Comparison of ENCODE assay signal across 19 mouse cellular contexts in the genomic region with DNA sequence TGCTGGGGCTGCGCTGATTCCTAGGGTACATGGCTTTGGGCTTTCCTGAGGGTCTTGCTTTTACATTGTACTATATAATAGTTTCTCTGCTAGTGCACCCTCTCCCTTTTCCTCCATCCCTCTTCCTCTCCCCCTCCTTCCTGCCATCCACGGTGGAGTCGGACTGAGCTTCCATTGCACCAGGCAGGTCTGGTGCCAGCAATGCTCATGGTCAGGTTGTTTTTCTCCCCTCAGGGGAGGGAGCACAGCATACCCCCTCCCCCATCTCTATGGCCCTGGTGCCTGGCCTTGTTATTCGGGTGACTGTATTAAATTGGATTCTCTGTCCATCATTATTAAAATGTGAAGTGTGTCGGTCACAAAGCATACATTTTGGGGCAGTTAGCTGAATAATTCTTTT.
A peak's percentile ranks its signal among the peaks of the same experiment; 100 is the strongest.
DNase-seq lines count a peak whose midpoint lies in the region; ATAC-seq and TF ChIP-seq lines count a peak whose summit lies in the region.
"Had no signal": no experiment of that assay in that cellular context is flagged by ENCODE, and none has a peak within 500 bp of the region (broad histone marks: within the 10 kb centered on the region; RNA-seq: fewer than 3 reads in every experiment).

No protein-coding gene starts in this region.

- no peaks in the 10 kb centered on the region; the same call in 1 of the 2 replicates for H3K36me3 ChIP-seq in hindbrain, embryonic 12.5 days
- H3K36me3 ChIP-seq in hindbrain, postnatal 0 days (ENCODE audit: insufficient read depth, low read length), result no peaks in the 10 kb centered on the region
- H3K36me3 ChIP-seq in midbrain, embryonic 14.5 days (ENCODE audit: control insufficient read depth, insufficient read depth, low read length), result peaks cover 12% of the 10 kb centered on the region; the same call in 1 of the 2 replicates
- H3K36me3 ChIP-seq in midbrain, postnatal 0 days (ENCODE audit: insufficient read depth, low read length), result no peaks in the 10 kb centered on the region
- peaks cover 11% of the 10 kb centered on the region; the same call in 1 of the 2 replicates for H3K36me3 ChIP-seq in limb, embryonic 10.5 days
- H3K36me3 ChIP-seq: embryonic facial prominence, embryonic 13.5 days had no signal

- no peak overlapping the region for H3K4me2 ChIP-seq in hindbrain, embryonic 12.5 days (replicated peaks)
- H3K4me2 ChIP-seq in hindbrain, postnatal 0 days (ENCODE audit: low read depth, low read length), result no peak overlapping the region
- 0 out of 2 replicates have a peak overlapping the region, but pooled peaks have one; percentile 20 for H3K4me2 ChIP-seq in midbrain, embryonic 14.5 days (ENCODE audit: low read length)
- H3K4me2 ChIP-seq in midbrain, postnatal 0 days (ENCODE audit: low read depth, low read length, poor library complexity, severe bottlenecking), result no peak overlapping the region
- H3K4me2 ChIP-seq: embryonic facial prominence, embryonic 13.5 days; forebrain, embryonic 13.5 days; hindbrain, embryonic 14.5 days had no signal

- H3K9ac ChIP-seq in hindbrain, embryonic 12.5 days, result no peak overlapping the region
- no peak overlapping the region for H3K9ac ChIP-seq in hindbrain, postnatal 0 days (replicated peaks; ENCODE audit: low read length)
- no peak overlapping the region for H3K9ac ChIP-seq in midbrain, embryonic 14.5 days (replicated peaks; ENCODE audit: low read length)
- H3K9ac ChIP-seq in midbrain, postnatal 0 days (replicated peaks; ENCODE audit: low read length, poor library complexity, severe bottlenecking), result no peak overlapping the region
- H3K9ac ChIP-seq: embryonic facial prominence, embryonic 13.5 days; forebrain, embryonic 13.5 days; hindbrain, embryonic 14.5 days had no signal

- WGBS in hindbrain, embryonic 12.5 days, result 53% methylated on average over 5 of the region's 5 CpGs
- 37% methylated on average over 5 of the region's 5 CpGs for WGBS in hindbrain, postnatal 0 days
- 34% methylated on average over 5 of the region's 5 CpGs for WGBS in midbrain, embryonic 14.5 days
- 34% methylated on average over 5 of the region's 5 CpGs for WGBS in midbrain, postnatal 0 days
- 50% methylated on average over 5 of the region's 5 CpGs for WGBS in limb, embryonic 10.5 days

- peaks cover 48% of the 10 kb centered on the region for H3K4me1 ChIP-seq in hindbrain, embryonic 12.5 days
- H3K4me1 ChIP-seq in hindbrain, postnatal 0 days (ENCODE audit: insufficient read depth, low read length), result peaks cover 8% of the 10 kb centered on the region; the same call in 1 of the 2 replicates
- peaks cover 31% of the 10 kb centered on the region for H3K4me1 ChIP-seq in midbrain, embryonic 14.5 days (ENCODE audit: control insufficient read depth, insufficient read depth, low read length)
- peaks cover 20% of the 10 kb centered on the region for H3K4me1 ChIP-seq in midbrain, postnatal 0 days (ENCODE audit: insufficient read depth, low read length)
- H3K4me1 ChIP-seq in limb, embryonic 10.5 days, result peaks cover 76% of the 10 kb centered on the region

- no peaks in the 10 kb centered on the region for H3K9me3 ChIP-seq in hindbrain, embryonic 12.5 days (replicated peaks)
- H3K9me3 ChIP-seq in hindbrain, postnatal 0 days (ENCODE audit: low read length), result no peaks in the 10 kb centered on the region
- H3K9me3 ChIP-seq in midbrain, embryonic 14.5 days (ENCODE audit: control insufficient read depth, low read length), result no peaks in the 10 kb centered on the region
- no peaks in the 10 kb centered on the region for H3K9me3 ChIP-seq in midbrain, postnatal 0 days (ENCODE audit: low read length)
- no peaks in the 10 kb centered on the region for H3K9me3 ChIP-seq in limb, embryonic 10.5 days (replicated peaks)
- H3K9me3 ChIP-seq: embryonic facial prominence, embryonic 13.5 days; forebrain, embryonic 13.5 days; heart, embryonic 10.5 days had no signal

- TF ChIP-seq CTCF in hindbrain, postnatal 0 days (IDR thresholded peaks at IDR 0.05; ENCODE audit: low read depth), result no peak
- no peak for TF ChIP-seq CTCF in midbrain, postnatal 0 days (IDR thresholded peaks at IDR 0.05)

- H3K27ac ChIP-seq in hindbrain, embryonic 12.5 days, result peak overlapping the region; percentile 2; the same call in 1 of the 2 replicates
- H3K27ac ChIP-seq in hindbrain, postnatal 0 days, result no peak overlapping the region
- H3K27ac ChIP-seq in midbrain, embryonic 14.5 days (replicated peaks; ENCODE audit: low read depth, low read length), result peak overlapping the region; percentile 14; the same call in 1 of the 2 replicates
- no peak overlapping the region for H3K27ac ChIP-seq in midbrain, postnatal 0 days (ENCODE audit: low read depth, low read length)
- peak overlapping the region; percentile 67 for H3K27ac ChIP-seq in limb, embryonic 10.5 days
- H3K27ac ChIP-seq: embryonic facial prominence, embryonic 13.5 days; forebrain, embryonic 13.5 days; heart, embryonic 10.5 days; hindbrain, embryonic 14.5 days had no signal

- H3K4me3 ChIP-seq in hindbrain, embryonic 12.5 days, result no peak overlapping the region
- no peak overlapping the region for H3K4me3 ChIP-seq in hindbrain, postnatal 0 days (ENCODE audit: low read length)
- H3K4me3 ChIP-seq in midbrain, embryonic 14.5 days (replicated peaks; ENCODE audit: low read depth, low read length), result no peak overlapping the region
- no peak overlapping the region for H3K4me3 ChIP-seq in midbrain, postnatal 0 days (ENCODE audit: low read depth, low read length)
- no peak overlapping the region for H3K4me3 ChIP-seq in limb, embryonic 10.5 days
- H3K4me3 ChIP-seq: embryonic facial prominence, embryonic 13.5 days; forebrain, embryonic 13.5 days; heart, embryonic 10.5 days had no signal

- no peak for DNase-seq in hindbrain, postnatal 0 days (ENCODE audit: low spot score)
- DNase-seq in midbrain, embryonic 14.5 days, result no peak
- DNase-seq in midbrain, postnatal 0 days (ENCODE audit: low spot score), result no peak
- no peak for DNase-seq in limb, embryonic 10.5 days (ENCODE audit: low spot score)
- DNase-seq in right cerebral cortex, adult 2 months (ENCODE audit: low spot score in 2 of 2), result no peak
- DNase-seq: adrenal gland, adult 8-10 months; cerebellum, adult 11 months; cerebellum, adult 9-10 months; cerebellum, postnatal 25 days; gastrocnemius, postnatal 10 days; heart, adult 18-20 months; heart, postnatal 10 days; heart, postnatal 4 days had no signal

- ATAC-seq in hindbrain, embryonic 12.5 days (ENCODE audit: low FRiP score), result no peak
- ATAC-seq in hindbrain, postnatal 0 days, result no peak
- ATAC-seq in midbrain, embryonic 14.5 days (ENCODE audit: low FRiP score, low TSS enrichment), result peak; percentile 53; the same call in 1 of the 2 replicates
- ATAC-seq in midbrain, postnatal 0 days (ENCODE audit: low FRiP score), result no peak
- ATAC-seq: inflammation-experienced regulatory T-cells, adult 6 months had no signal

- 0 out of 2 replicates have a peak, but pooled peaks cover 3% of the 10 kb centered on the region for H3K27me3 ChIP-seq in hindbrain, embryonic 12.5 days
- H3K27me3 ChIP-seq in hindbrain, postnatal 0 days (ENCODE audit: insufficient read depth, low read length), result no peaks in the 10 kb centered on the region
- H3K27me3 ChIP-seq in midbrain, embryonic 14.5 days (ENCODE audit: control insufficient read depth, insufficient read depth, low read length), result no peaks in the 10 kb centered on the region
- no peaks in the 10 kb centered on the region for H3K27me3 ChIP-seq in midbrain, postnatal 0 days (ENCODE audit: insufficient read depth, low read length)
- H3K27me3 ChIP-seq in limb, embryonic 10.5 days (ENCODE audit: low read depth, poor library complexity, severe bottlenecking), result peaks cover 16% of the 10 kb centered on the region; the same call in 1 of the 2 replicates
- H3K27me3 ChIP-seq: embryonic facial prominence, embryonic 13.5 days had no signal

Comparison
In these comparisons a context has a peak if more than half of its experiments do, and no peak if none do; other contexts are left out.
1. H3K27ac ChIP-seq: peak in hindbrain, embryonic 12.5 days (single experiment), midbrain, embryonic 14.5 days (single experiment) and limb, embryonic 10.5 days (single experiment); none in hindbrain, postnatal 0 days (single experiment) and midbrain, postnatal 0 days (single experiment).